Mouse (Mus musculus) embryonic fibroblast, embryonic 13.5 days (primary cell): ENCODE measurements around the gene Gna14.

ENCODE experiments used
- CTCF ChIP-seq: IDR thresholded peaks from 2 replicates; pipeline ENCODE4 v1.5.1; 2011; ENCODE audit warnings: mild to moderate bottlenecking, control low read depth, low read length, moderate library complexity, borderline replicate concordance; ENCODE audit not compliant: insufficient read depth
- POLR2A ChIP-seq: IDR thresholded peaks from 2 replicates; pipeline ENCODE4 v1.6.1; 2011; ENCODE audit warnings: low read depth, mild to moderate bottlenecking, control low read depth, low read length, moderate library complexity

DNA sequence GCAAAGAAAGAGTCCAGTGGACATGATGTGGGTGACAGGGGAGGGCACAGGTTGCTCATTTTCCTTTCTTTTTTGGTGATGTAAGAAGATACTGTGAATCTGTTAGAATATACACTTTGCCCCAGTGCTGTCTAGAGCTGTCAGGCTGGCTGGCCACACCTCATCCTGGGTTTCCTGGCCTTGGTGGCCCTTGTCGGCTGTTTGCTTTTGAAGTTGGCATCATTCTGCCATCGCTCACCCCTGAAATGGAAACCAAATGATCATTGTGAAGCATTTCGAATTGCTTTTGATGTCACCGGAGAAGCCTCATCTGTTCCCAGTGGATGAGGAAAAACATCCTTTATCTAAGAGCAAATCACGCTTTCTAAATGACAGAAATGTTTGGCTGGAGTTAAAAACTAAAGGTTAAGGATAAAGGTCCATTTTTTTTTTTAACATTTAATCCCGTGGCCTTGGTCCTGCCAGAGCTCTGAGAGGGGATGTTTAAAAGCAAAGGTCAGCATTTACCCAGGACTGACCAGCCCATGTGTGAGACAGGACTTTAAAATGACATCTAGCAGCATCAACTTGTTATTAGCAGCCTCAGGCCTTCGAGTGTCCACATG is 144.2 kb downstream of the Gna14 start:
- no peak for TF ChIP-seq POLR2A
- TF ChIP-seq CTCF: no peak
